In genomic region chr4:47303340-47303998, GRCm38 (mm10) we compare ENCODE assay signal across 11 mouse cellular contexts. TPM values are rescaled to one million over a fixed set of nuclear protein-coding genes. Genes with fewer than 3 reads are reported as not detected.
DNase-seq lines count a peak whose midpoint lies in the region; ATAC-seq and TF ChIP-seq lines count a peak whose summit lies in the region.
"Had no signal": no experiment of that assay in that cellular context is flagged by ENCODE, and none has a peak within 500 bp of the region (broad histone marks: within the 10 kb centered on the region; RNA-seq: fewer than 3 reads in every experiment).

No protein-coding gene starts in this region.

- H3K4me2 ChIP-seq in kidney, embryonic 15.5 days, result no peak overlapping the region
- H3K4me2 ChIP-seq: heart, embryonic 15.5 days had no signal

- 73% methylated on average over 5 of the region's 5 CpGs for WGBS in kidney, adult 2 months
- 76% methylated on average over 5 of the region's 5 CpGs for WGBS in kidney, embryonic 15.5 days
- WGBS in cerebellum, adult 2 months, result 80% methylated on average over 5 of the region's 5 CpGs

- TF ChIP-seq CTCF in kidney, adult 2 months (conservative IDR thresholded peaks at IDR 0.05; ENCODE audit: insufficient read depth, insufficient read length, low read depth, low read length), result no peak
- no peak for TF ChIP-seq CTCF in C2C12 (IDR thresholded peaks at IDR 0.05; ENCODE audit: control insufficient read depth, insufficient read depth, insufficient read length)
- no peak for TF ChIP-seq CTCF in cerebellum, adult 2 months (IDR thresholded peaks at IDR 0.05; ENCODE audit: borderline replicate concordance, insufficient read depth, low read depth, low read length)

- TF ChIP-seq POLR2A in kidney, adult 2 months (IDR thresholded peaks at IDR 0.05; ENCODE audit: low read depth, low read length), result no peak
- no peak for TF ChIP-seq POLR2A in cerebellum, adult 2 months (IDR thresholded peaks at IDR 0.05; ENCODE audit: borderline replicate concordance, insufficient read depth, low read length)

- no peak overlapping the region for H3K27ac ChIP-seq in kidney, adult 2 months (ENCODE audit: insufficient read depth, low read depth, low read length)
- no peak overlapping the region for H3K27ac ChIP-seq in kidney, embryonic 15.5 days
- no peak overlapping the region for H3K27ac ChIP-seq in cerebellum, adult 2 months (ENCODE audit: insufficient read depth, low read length)
- H3K27ac ChIP-seq: heart, embryonic 15.5 days had no signal

- no peak for ATAC-seq in kidney, embryonic 15.5 days (replicated peaks; ENCODE audit: low FRiP score)
- peak; percentile 85 for ATAC-seq in monocyte, adult 5-6 weeks (replicated peaks; ENCODE audit: insufficient number of reproducible peaks, low FRiP score, low TSS enrichment, poor library complexity, severe bottlenecking)

- H3K9me3 ChIP-seq in kidney, embryonic 15.5 days (replicated peaks), result peaks cover 6% of the 10 kb centered on the region; the same call in 1 of the 2 replicates

- no peaks in the 10 kb centered on the region for H3K27me3 ChIP-seq in kidney, adult 2 months (replicated peaks; ENCODE audit: control insufficient read depth, insufficient read depth, low read length)
- H3K27me3 ChIP-seq in kidney, embryonic 15.5 days, result no peaks in the 10 kb centered on the region
- H3K27me3 ChIP-seq in C2C12 (ENCODE audit: control insufficient read depth, insufficient read depth, insufficient read length), result no peaks in the 10 kb centered on the region
- H3K27me3 ChIP-seq in cerebellum, adult 2 months (ENCODE audit: control insufficient read depth, insufficient read depth, low read length), result no peaks in the 10 kb centered on the region; the same call in 1 of the 2 replicates
- H3K27me3 ChIP-seq: heart, embryonic 15.5 days had no signal

- no peak overlapping the region for H3ac ChIP-seq in C2C12 (ENCODE audit: control insufficient read depth, insufficient read length, low read depth)

- no peaks in the 10 kb centered on the region for H3K79me2 ChIP-seq in C2C12 (ENCODE audit: control insufficient read depth, insufficient read depth)

- no peak overlapping the region for H3K4me3 ChIP-seq in kidney, adult 2 months (ENCODE audit: insufficient read depth, low read depth, low read length)
- no peak overlapping the region for H3K4me3 ChIP-seq in kidney, embryonic 15.5 days (replicated peaks)
- no peak overlapping the region for H3K4me3 ChIP-seq in C2C12 (ENCODE audit: insufficient read depth, poor library complexity, severe bottlenecking)
- no peak overlapping the region for H3K4me3 ChIP-seq in cerebellum, adult 2 months (replicated peaks; ENCODE audit: insufficient read depth, low read depth, low read length)
- H3K4me3 ChIP-seq: heart, embryonic 15.5 days had no signal

- H3K79me3 ChIP-seq in C2C12 (ENCODE audit: low read depth), result no peaks in the 10 kb centered on the region

- intact Hi-C loops in left cerebral cortex, postnatal 25 days (cut with DNase I), result no loop called here

- H3K36me3 ChIP-seq in kidney, adult 2 months (ENCODE audit: control insufficient read depth, insufficient read depth, low read length), result no peaks in the 10 kb centered on the region
- peaks cover 8% of the 10 kb centered on the region; the same call in 1 of the 2 replicates for H3K36me3 ChIP-seq in kidney, embryonic 15.5 days
- H3K36me3 ChIP-seq in C2C12 (ENCODE audit: control insufficient read depth, insufficient read depth), result no peaks in the 10 kb centered on the region
- H3K36me3 ChIP-seq: heart, embryonic 15.5 days had no signal

- H3K9ac ChIP-seq in kidney, embryonic 15.5 days, result no peak overlapping the region
- H3K9ac ChIP-seq: heart, embryonic 15.5 days had no signal

- peak; percentile 36 for DNase-seq in kidney, adult 2 months
- DNase-seq in c-Kit-positive CD71-negative TER-119-negative erythroid progenitor cells, embryonic 14.5 days (ENCODE audit: low read depth), result peak; percentile 65
- no peak for DNase-seq in left cerebral cortex, postnatal 25 days (ENCODE audit: low spot score in 2 of 2)
- no peak for DNase-seq in ovary, postnatal 10 days (ENCODE audit: low spot score)
- no peak for DNase-seq in cerebellum, adult 2 months
- DNase-seq: adrenal gland, postnatal 36 days; kidney, postnatal 10 days had no signal

- H3K4me1 ChIP-seq in kidney, adult 2 months (ENCODE audit: control insufficient read depth, insufficient read depth, low read length), result no peaks in the 10 kb centered on the region
- H3K4me1 ChIP-seq in kidney, embryonic 15.5 days, result no peaks in the 10 kb centered on the region
- H3K4me1 ChIP-seq in cerebellum, adult 2 months (ENCODE audit: control insufficient read depth, insufficient read depth, low read length), result no peaks in the 10 kb centered on the region
- H3K4me1 ChIP-seq: heart, embryonic 15.5 days had no signal

TF ChIP-seq in C2C12, 6 proteins besides CTCF, POLR2A, EP300 and RAD21:
- TF ChIP-seq USF1 (IDR thresholded peaks at IDR 0.05; ENCODE audit: low read depth) (peak; percentile 65), MYOG (IDR thresholded peaks at IDR 0.05; ENCODE audit: control insufficient read depth, extremely low read depth, insufficient read length) (no peak), MYOD1 (IDR thresholded peaks at IDR 0.05; ENCODE audit: control insufficient read depth, insufficient read length, low read depth) (no peak), FOSL1 (IDR thresholded peaks at IDR 0.05; ENCODE audit: insufficient read depth, low read length, poor library complexity, severe bottlenecking) (no peak), MAX (IDR thresholded peaks at IDR 0.05) (no peak)

RNA-seq across cellular contexts. Expression of gene Tgfbr1, which starts 49.6 kb away (rescaled TPM):
- polyA plus RNA-seq in kidney, adult 2 months (2012; rRNA removed), result 8.7 and 10.8 TPM in 2 replicates
- polyA plus RNA-seq in kidney, embryonic 15.5 days (2015; fragmentation: Nextera tagmentation; extraction: Ambion mirVana), result 45.2 and 45.5 TPM in 2 replicates
- 2.4 TPM for polyA plus RNA-seq in C2C12 (2012; fragmentation: generic; extraction: Trizol)
- total RNA-seq in monocyte, adult 5-6 weeks (2017), result 149 to 221 TPM (median 220 TPM) in 3 replicates
- 10 to 100 TPM; 18.4 to 18.8 TPM for total RNA-seq in left cerebral cortex, postnatal 25 days (2021)
- 6.2 and 6.3 TPM in 2 replicates for polyA plus RNA-seq in cerebellum, adult 2 months (2012; rRNA removed)

Comparison
In these comparisons a context has a peak if more than half of its experiments do, and no peak if none do; other contexts are left out.
1. DNase-seq: peak in kidney, adult 2 months (single experiment) and c-Kit-positive CD71-negative TER-119-negative erythroid progenitor cells, embryonic 14.5 days (single experiment); none in left cerebral cortex, postnatal 25 days (0 of 2), ovary, postnatal 10 days (single experiment) and cerebellum, adult 2 months (0 of 2).